Mouse (Mus musculus) adrenal gland, postnatal 4 days (tissue): ENCODE data around the gene Itpr3. TPM values are rescaled to one million over a fixed set of nuclear protein-coding genes. Genes with fewer than 3 reads are reported as not detected.

Source experiments
- DNase-seq, 2 experiments: peaks; one replicate each; pipeline ENCODE4 v3.0.0; 2021 to 2022; ENCODE audit warnings: low spot score in 2 of 2, mixed read lengths in 2 of 2
- total RNA-seq, 2 experiments: library from RNA; stranded (reverse); gene quantifications; 2 replicates each; pipeline ENCODE4 v1.2.3; 2021

Gene Itpr3
- total RNA-seq, 2 experiments from 2014 or later, result 13.6 to 19.4 TPM

DNA sequence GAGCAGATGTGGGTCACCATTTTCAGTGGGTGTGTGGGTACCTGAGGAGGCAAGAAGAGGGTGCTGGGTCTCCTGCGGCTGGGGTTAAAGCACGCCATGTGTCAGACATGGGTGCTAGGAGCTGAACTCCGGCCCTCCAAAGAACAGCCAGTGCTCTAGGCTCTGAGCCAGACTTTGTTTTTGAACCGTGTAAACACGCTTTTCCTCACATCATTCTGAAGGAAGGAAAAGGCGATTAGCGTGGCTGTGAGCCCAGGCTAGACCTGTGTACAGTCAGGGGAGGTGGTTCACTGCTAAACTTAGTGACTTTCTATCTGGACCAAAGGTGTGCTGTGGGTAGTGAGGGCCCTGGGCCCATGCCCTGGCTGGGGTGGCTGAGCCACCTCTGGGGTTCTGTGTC, 53.0 kb downstream of the Itpr3 start:
- DNase-seq, result no peak

DNA sequence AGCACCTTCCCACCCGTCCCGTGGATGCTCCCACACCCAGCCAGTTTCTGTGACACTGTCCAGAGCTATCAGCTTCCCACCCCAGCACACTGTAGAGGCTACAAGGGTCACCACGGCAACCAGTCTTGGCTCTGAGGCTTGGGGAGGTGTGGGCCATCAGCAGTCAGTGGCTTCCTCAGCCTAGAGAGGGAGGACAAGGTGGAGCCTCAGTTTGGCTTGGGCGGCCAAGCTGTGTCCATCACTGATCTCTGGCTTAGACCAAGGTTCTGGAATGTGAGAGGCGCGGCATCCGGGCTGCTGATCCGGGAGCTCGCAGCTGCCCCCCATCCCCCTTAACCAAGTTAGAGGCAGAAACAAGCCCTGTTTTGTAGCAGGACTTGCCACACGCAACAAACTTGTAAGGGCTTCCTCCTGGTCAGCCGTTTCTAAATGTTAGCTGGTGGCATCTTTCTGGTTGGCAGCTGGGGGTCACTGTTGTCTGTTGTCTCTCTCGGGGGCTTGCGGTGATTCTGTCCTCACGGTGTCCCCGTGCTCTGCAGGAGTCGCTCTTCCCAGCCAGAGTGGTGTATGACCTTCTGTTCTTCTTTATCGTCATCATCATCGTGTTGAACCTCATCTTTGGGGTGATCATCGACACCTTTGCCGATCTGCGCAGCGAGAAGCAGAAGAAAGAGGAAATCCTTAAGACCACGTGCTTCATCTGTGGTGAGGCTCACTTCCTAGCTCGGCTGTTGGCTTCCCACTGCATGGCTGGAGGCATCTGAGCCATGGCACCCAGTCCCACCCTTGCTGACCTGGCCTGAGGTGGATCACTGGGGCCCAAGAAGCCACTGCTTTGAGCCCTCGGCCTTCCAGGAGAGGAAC, 61.8 kb downstream of the Itpr3 start:
- no peak for DNase-seq

DNA sequence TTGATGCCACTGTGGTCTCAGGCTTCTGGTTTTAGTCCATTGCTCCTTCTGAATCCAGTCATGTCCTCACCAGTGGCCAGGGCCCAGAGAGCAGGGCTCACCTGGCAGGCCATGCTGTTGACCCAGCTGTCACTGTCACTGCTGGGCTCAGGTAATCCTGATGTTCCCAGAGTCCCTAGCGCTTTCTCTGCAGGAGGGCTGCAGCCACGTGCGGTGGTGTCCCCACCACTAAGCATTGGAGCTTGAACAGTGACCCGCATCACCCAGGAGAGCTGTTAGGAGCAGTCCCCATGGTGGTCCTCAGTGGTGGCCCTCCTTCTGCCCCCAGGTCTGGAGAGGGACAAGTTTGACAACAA, 62.4 kb downstream of the Itpr3 start:
- no peak for DNase-seq

DNA sequence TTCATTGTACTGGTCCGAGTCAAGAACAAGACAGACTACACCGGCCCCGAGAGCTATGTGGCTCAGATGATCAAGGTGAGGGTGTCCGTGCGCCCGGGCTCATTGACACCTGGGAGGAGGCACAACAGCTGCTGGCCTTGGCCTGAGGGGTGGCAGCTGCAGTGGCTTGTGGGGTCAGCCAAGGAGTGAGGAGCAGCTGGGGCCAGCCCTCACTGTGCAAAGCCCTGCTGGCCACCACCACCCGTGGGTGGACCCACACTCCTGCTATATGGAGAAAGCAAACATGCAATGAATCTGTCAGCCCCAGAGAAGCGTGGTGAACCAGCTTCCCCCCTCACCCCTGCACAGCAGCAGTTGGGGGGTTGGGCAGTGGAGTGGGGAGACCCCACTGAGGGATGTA, 62.9 kb downstream of the Itpr3 start:
- no peak for DNase-seq

DNA sequence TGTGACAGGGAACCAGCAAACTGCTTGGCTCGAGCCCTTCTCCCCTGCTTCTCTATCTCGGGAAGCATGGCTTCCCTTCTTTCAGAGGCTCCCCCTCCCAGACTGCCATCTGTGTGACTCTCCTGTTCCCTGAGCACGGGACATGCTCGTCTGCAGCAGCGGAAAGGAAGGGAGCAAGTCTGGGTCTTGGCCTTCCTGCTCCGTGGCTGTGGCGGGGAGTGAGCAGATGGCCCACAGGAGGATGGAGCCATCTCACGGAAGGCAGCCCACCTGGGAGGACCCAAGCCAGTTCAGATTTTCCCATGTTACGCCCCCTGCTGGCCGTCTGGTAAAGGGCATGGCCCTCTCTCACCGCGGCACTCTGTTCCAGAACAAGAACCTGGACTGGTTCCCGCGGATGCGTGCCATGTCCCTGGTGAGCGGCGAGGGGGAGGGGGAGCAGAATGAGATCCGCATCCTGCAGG, 63.5 kb downstream of the Itpr3 start:
- DNase-seq, result peak; percentile 46 to 63

DNA sequence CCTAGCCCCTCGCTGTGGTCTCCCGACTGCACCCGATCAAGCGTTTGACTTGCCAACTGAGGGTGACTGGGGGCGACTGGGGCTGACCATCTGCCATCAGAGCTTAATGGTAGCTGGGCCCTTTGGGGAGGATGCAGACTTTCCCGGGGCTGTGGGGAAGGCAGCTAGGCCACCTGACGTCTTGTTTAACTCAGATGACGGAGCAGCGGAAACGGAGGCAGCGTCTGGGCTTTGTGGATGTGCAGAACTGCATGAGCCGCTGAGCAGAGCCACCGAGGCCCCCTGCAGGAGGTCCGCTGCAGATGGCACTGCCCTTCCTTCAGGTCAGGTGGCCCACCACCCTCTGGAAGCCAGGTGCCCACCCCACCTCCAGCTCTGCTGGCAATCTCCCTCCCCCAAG, 64.2 kb downstream of the Itpr3 start:
- DNase-seq, result no peak

DNA sequence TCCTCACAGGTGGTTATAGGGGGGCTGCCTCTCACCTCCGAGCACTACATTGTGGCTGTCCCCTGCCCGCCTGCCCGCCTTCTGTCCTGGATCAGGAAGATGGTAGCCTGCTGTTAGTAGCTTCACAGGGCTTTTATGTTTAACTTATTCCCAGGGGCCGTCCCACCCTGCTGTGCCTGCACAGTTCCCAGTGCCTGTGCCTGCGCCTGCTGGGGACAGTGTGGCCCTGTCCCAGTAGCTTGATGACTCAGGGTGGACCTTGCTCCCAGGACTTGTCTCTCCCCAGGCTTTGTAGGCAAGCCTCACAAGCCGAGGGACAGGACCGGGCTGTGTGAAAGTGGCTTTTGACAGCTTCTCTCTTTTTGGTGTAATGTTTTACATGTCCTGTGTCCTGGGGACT, 64.7 kb downstream of the Itpr3 start:
- no peak for DNase-seq

DNA sequence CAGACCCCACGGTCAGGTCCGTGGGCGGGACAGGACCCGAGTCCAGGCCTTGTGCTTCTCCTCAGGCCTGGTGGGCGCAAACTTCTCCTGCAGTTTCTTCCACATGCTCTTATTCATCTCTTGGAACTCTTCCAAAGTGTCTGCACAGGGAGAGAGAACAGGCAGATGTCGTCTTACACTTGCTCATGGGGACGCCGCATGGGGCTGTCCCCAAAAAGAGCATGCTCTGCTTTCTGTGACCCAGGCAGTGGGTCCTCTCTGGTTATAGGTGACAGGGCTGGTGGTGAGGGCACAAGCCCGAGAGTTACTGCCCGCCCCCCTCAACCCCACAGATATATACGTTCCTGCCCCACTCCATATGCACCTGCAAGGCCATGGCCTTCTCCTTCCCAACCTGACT, 65.6 kb downstream of the Itpr3 start:
- DNase-seq, result no peak

DNA sequence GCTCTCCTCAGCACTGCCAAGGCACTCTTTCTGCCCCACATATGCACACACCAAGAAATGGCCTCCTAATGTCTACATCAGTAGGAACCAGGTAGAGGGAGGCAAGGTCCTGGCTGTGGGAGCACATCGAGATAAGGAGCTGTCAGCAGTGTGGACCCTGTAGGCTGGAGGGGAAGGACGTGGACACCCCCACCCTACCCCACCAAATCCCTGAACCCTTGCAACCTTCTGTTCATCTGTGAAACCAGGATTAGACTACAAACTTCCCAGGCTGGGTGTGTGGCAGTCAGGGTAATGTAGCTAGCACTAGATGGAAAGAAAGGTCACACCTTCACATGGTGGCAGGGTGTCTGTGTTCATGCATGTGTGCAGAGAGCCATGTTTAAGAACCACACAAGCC, 66.0 kb downstream of the Itpr3 start:
- DNase-seq, result no peak

DNA sequence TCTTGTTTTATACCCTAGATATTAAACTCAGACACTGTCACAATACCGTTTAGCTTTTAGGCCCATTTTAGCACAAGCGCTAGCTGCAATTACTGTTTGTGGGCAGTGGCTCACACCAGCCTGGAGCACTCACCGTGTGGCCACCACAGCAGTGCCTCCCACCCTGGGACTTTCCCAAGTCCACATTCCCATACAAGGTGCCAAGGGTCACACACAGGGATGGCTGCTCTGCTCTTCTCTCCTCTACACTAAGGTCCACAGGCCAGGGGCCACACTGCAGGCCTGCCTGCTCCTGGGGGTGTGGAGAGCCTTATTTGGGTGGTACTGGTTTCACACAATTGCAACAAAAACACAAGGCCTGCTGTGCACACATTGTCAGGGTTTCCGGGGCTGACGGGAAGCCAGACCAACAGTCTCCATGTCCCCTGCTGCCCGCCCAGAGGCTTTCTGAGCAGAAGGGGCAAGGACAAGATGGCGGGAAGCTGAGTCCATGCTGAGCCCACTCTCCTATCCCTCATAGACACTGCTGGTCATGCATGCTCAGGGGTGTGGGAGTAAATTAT, 66.8 kb downstream of the Itpr3 start:
- no peak for DNase-seq

DNA sequence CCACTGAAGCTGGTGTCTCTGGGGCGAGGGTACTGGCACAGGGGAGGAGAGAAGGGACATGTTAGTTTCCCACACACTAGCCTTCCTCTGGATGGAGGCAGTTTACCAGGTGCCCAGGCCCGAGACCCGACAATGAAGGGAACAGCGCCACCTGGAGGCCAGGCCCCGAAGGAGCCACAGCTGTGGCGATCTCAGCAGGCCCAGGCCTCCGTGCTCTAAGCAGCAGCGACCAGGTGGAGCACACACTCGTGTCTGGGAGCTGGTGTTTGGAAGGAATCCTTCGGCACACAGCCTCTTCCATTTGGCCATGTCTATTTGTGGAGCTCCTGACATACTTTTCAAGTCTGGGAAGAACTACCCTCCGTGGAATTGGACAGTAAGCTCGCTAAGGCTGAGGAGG, 68.1 kb downstream of the Itpr3 start:
- peak; percentile 65 to 71 for DNase-seq

DNA sequence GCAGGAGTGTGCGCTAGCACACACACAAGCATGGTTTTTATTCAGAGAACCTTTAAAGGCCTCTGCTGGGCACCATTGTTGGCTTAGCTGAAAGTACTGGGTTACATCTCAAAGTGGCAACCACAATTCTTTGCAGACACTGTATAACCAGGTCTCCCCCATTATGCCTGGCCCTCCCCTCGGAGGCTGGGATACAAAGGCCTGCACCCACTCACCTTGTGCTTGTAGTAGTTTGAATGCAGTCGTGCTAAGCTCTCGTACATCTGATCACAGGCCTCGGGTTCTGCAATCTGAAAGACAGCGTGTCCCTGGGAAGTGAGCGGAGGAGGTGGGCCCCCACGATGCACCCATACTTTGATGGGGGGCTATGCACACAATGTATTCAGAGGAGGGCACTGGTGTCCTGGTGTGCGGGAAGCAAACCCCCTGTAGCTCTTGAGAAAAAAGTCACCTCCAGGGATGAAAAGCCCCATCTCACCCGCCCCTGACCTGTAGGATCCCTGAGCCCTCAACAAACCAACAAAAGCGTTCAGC, 68.6 kb downstream of the Itpr3 start:
- DNase-seq, result no peak

DNA sequence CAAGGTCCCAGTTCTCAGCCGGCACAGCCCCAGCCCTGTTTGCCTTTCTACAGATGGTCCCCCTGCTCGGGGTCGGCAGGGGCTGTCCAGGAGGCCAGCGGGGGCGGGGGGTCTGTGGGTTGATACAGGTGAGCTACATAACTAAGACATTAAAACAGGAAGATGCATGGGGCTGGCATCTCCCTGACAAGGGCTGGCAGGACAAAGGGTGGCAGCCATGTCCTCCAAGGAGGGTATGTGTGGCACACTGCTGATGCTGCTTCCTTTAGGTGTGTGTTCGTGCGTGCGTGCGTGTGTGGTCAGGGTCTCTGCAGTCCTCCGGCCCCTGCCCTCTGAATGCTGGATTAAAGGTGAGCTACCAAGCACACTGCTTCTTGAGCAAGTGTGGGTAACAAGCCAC, 69.9 kb downstream of the Itpr3 start:
- no peak for DNase-seq

DNA sequence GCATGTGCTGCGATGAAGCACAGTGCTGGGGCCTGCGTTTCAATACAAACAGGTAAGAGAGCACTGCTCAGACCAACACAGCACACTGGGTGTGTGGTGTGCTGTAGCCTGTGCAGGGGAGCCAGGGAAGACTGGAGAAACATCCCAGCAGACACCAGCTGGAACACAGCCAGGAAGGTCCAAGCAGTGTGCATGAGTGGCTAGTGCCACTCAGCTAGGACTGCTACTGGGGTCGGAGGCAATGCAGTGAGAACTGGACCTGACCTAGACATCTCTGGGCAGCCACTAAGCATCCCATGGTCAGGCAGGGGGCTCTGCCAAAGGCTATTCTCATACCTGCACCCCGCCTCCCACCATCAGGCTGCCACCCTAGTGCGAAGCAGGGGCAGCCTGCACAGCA, 71.1 kb downstream of the Itpr3 start:
- no peak for DNase-seq

DNA sequence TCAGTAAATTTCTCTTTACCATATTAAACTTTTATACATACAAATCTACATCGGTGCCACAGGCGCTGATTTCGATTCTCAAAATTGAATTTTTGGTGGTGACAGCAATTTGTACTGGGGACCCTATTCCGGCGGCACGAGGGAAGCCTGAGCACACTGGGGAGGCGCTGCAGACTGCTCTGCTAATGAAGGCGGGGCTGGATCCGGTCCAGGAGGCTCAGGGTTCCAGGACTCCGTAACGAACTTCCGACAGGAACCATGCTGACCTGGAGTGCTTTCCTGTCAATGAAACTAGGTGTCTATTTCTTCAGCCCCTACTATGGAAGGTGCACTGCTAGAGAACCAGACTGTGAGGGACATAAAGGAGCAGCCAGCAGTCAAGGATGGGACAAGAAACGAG, 72.2 kb downstream of the Itpr3 start:
- DNase-seq, result no peak

DNA sequence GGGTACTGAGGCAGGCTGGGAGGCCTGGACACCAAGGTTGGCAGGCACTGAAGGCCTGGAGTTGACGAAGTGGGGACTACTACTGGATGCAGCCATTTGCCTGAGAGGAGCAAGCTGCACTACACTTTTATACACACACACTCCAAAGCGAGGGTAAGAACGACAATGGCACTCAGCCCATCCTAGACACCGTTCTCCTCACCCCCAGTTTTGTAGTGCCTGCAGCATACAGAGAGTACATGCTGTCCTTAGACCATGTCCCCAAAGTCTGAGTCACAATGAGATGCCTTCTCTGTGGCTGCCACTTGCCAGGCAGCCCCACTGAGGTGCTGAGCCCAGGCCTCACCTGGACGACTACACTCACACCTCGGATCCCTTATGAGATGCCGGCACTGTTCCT, 72.7 kb downstream of the Itpr3 start:
- no peak for DNase-seq

DNA sequence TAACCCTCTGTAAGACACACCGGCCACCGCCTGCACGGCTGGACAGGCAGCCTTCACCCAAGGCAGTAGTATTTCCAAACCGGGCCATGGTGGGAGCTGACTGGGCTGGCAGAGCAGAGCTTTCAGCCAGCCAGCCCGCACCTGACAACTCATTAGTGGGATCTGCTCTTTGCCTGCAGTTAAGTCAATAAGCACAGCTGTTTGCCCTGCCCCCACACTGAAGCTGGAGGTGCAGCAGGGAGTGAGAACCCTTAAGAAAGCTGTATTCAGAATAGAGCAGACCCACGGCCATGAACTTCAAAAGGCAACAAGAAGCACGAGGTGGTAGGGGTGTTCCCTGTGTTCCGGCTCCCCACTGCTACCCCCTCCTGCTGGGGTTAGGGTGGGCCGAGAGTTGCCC, 73.1 kb downstream of the Itpr3 start:
- no peak for DNase-seq

DNA sequence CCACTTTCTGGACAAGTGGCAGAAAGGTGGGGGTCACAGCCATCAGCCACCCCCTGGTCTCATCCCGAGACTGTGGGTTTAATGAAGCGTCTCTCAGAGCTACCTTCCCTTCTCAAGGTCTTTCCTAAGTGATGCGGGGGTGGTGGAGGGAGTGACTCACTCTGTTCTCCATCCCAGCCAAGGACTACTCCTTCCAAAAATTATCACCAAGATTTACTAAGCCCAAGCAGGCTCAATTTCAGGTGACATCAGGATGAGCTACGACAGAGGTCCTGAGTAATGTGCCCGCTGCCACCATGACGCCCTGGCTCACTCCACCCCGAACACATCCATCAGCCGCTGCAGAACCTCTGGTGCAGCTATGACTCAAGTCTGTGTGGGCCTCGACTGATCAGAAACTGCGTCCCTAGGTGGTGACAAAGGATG, 74.1 kb downstream of the Itpr3 start:
- no peak for DNase-seq

DNA sequence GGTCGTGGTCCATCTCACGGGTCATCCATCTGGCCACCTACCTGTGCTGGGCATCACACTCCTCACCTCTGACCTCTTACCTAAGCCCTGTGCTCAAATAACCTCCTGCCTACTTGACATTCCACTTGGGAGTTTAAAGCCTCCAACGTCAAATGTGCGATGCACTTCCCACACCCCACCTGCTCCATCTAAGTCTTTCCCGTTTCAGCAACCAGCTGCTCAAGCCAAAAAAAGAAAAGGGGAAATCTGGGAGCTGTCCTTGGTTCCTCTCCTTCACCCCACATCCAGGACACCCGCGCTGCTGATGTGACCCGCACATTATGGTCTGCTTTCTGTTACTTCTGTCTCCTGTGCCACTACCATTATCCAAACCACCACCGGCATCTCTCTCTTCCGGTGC, 75.1 kb downstream of the Itpr3 start:
- DNase-seq, result no peak

DNA sequence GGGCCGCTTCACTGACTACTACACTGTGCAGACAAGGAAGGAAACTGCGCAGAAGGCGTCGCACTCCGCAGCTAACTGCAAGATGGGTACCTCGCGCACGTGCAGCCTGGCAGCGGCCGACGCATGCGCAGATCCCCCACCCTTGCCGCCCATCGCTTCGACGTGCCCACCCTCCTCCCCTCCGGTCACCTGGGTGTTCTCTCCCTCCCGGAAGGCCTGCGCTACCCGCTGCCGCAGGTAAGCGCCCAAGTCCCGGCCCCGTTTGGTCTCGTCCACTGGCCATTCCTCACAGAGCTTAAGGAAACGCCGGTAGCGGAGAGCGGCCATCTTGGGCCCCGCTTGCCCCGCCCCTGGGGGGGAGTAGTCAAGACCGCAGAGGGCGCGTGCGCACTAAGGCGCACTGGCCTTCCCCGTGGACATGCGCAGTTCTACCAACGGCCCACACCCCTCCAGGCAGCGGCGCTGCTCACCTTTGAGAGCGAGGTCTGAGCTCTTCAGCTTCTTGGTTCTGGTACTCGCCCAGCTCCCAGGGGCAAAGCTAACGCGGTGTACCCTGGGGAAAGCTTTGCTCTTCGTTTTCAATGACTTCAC, 76.5 kb downstream of the Itpr3 start, which contains the start of gene Uqcc2:
Uqcc2 (minus strand) TSS at position 366 of the 591 bp plus-strand sequence.
- peak; percentile 94 to 97 for DNase-seq

DNA sequence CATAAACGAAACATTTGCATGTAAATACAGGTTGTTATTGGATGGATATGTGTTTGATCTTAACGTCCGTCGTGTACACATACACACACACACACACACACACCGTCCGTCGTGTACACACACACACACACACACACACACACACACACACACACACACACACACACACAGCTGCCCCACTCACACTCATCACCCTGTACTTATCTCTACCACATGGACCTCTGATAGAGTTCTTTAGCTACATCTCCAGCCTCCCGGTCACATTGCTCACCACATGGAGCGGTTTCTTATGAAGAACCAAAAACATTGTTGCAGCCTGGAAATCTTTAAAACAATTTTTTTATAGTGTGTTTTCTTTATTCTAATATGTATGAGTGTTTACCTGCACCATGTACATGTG, 77.1 kb downstream of the Itpr3 start:
- no peak for DNase-seq

DNA sequence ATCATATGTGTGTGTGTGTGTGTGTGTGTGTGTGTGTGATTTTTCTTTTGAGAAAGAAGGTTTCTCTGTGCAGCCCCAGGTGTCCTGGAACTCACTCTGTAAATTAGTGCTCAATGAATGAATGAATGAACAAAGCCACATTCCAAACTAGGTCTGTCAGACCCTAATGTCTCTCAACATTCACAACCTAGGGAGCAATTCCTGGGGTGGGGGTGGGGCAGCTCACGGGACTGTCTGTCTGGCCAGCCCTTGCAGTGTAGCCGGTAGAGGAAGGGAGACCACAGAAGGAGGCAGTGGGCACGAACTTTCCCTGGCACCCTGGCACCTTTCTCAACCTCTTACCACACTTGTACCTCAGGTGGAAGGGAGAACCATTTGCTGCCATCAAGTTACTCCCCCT, 77.6 kb downstream of the Itpr3 start:
- DNase-seq, result no peak
